Mouse (Mus musculus): ENCODE measurements at regions not wholly inside any gene's neighbourhood (a gene's known extent, or its start where the extent isn't known, plus 50 kb on each side); places are given as distances from the start of the nearest gene placed in this dataset.

GRCm38 (mm10) chr11:63211501-63211900 is 82.7 kb downstream of the Pmp22 start:
- no peak overlapping the region for H3K4me2 ChIP-seq (replicated peaks; ENCODE audit: low read depth, low read length)
- ATAC-seq: no peak
- no peaks in the 10 kb centered on the region for H3K9me3 ChIP-seq (ENCODE audit: low read length)
- H3K4me1 ChIP-seq (ENCODE audit: insufficient read depth, low read depth, low read length): no peaks in the 10 kb centered on the region
- no peak for TF ChIP-seq CTCF (IDR thresholded peaks at IDR 0.05)
- peak; percentile 64 for TF ChIP-seq EP300 (IDR thresholded peaks at IDR 0.05)
- H3K4me3 ChIP-seq (ENCODE audit: low read depth, low read length): no peak overlapping the region
- H3K36me3 ChIP-seq (ENCODE audit: insufficient read depth, low read length): no peaks in the 10 kb centered on the region
- no peaks in the 10 kb centered on the region for H3K27me3 ChIP-seq (replicated peaks; ENCODE audit: insufficient read depth, low read length)
- no peak overlapping the region for H3K27ac ChIP-seq (ENCODE audit: low read length)
- no peak overlapping the region for H3K9ac ChIP-seq (replicated peaks; ENCODE audit: low read depth)
- WGBS: 69% methylated on average over 4 of the region's 4 CpGs
- no peak for DNase-seq (ENCODE audit: low spot score)

- WGBS: 14% methylated on average over 6 of the region's 6 CpGs
- ATAC-seq: no peak
- H3K36me3 ChIP-seq (ENCODE audit: insufficient read depth, low read length): no peaks in the 10 kb centered on the region
Measured at GRCm38 (mm10) chr11:63213043-63213442, 84.3 kb downstream of the Pmp22 start.

GRCm38 (mm10) chr11:63213901-63214425 is 85.2 kb downstream of the Pmp22 start:
- Histone ChIP-seq H3K36me3 (ENCODE audit: insufficient read depth, low read length) (no peaks in the 10 kb centered on the region), H3K27ac (ENCODE audit: low read length) (no peak overlapping the region), H3K9me3 (ENCODE audit: low read length) (no peaks in the 10 kb centered on the region), H3K9ac (replicated peaks; ENCODE audit: low read depth) (no peak overlapping the region), H3K27me3 (replicated peaks; ENCODE audit: insufficient read depth, low read length) (no peaks in the 10 kb centered on the region), H3K4me2 (replicated peaks; ENCODE audit: low read depth, low read length) (no peak overlapping the region), H3K4me3 (ENCODE audit: low read depth, low read length) (no peak overlapping the region), H3K4me1 (ENCODE audit: insufficient read depth, low read depth, low read length) (no peaks in the 10 kb centered on the region)
- WGBS: 58% methylated on average over 19 of the region's 19 CpGs
- DNase-seq (ENCODE audit: low spot score) (no peak), ATAC-seq (no peak)
- TF ChIP-seq EP300 (IDR thresholded peaks at IDR 0.05) (no peak), CTCF (IDR thresholded peaks at IDR 0.05) (no peak)

More at GRCm38 (mm10) chr11:63213043-63213442, 84.3 kb downstream of the Pmp22 start:
- H3K27ac ChIP-seq (ENCODE audit: low read length): no peak overlapping the region
- H3K27me3 ChIP-seq (replicated peaks; ENCODE audit: insufficient read depth, low read length): no peaks in the 10 kb centered on the region
- H3K4me2 ChIP-seq (replicated peaks; ENCODE audit: low read depth, low read length): no peak overlapping the region
- H3K4me1 ChIP-seq (ENCODE audit: insufficient read depth, low read depth, low read length): no peaks in the 10 kb centered on the region
- no peak overlapping the region for H3K9ac ChIP-seq (replicated peaks; ENCODE audit: low read depth)
- no peak overlapping the region for H3K4me3 ChIP-seq (ENCODE audit: low read depth, low read length)
- H3K9me3 ChIP-seq (ENCODE audit: low read length): no peaks in the 10 kb centered on the region
- peak; percentile 63 for DNase-seq (ENCODE audit: low spot score)
- TF ChIP-seq CTCF (IDR thresholded peaks at IDR 0.05) (peak; percentile 94), EP300 (IDR thresholded peaks at IDR 0.05) (no peak)

DNA sequence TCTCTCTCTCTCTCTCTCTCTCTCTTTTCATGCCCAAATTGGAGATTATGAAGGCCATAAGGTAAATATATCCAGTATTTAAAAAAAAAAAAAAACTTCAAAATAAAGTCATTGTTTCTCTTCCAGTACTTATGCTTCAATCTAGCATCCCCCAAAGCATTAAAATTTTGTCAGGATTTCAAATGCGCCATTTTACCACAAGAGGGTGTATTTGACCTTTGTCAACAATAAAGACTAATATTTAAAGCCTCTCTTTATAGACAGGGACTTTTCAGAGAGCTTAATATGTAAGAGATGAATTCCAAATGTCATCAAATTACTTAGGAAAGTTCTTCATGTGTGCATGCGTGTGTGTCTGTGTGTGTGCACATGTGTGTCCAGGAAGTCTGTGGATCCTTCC is 87.2 kb downstream of the Pmp22 start:
- no peak overlapping the region for H3K27ac ChIP-seq (ENCODE audit: low read length)
- no peaks in the 10 kb centered on the region for H3K36me3 ChIP-seq (ENCODE audit: insufficient read depth, low read length)
- WGBS: 79% methylated on average over 2 of the region's 2 CpGs
- DNase-seq (ENCODE audit: low spot score): no peak
- no peaks in the 10 kb centered on the region for H3K4me1 ChIP-seq (ENCODE audit: insufficient read depth, low read depth, low read length)
- H3K27me3 ChIP-seq (replicated peaks; ENCODE audit: insufficient read depth, low read length): no peaks in the 10 kb centered on the region
- no peak overlapping the region for H3K9ac ChIP-seq (replicated peaks; ENCODE audit: low read depth)
- TF ChIP-seq CTCF (IDR thresholded peaks at IDR 0.05) (no peak), EP300 (IDR thresholded peaks at IDR 0.05) (no peak)
- no peaks in the 10 kb centered on the region for H3K9me3 ChIP-seq (ENCODE audit: low read length)
- H3K4me3 ChIP-seq (ENCODE audit: low read depth, low read length): no peak overlapping the region
- no peak for ATAC-seq
- H3K4me2 ChIP-seq (replicated peaks; ENCODE audit: low read depth, low read length): no peak overlapping the region

- no peaks in the 10 kb centered on the region for H3K27me3 ChIP-seq (replicated peaks; ENCODE audit: insufficient read depth, low read length)
- 68% methylated on average over 3 of the region's 3 CpGs for WGBS
- no peaks in the 10 kb centered on the region for H3K36me3 ChIP-seq (ENCODE audit: insufficient read depth, low read length)
- H3K4me2 ChIP-seq (replicated peaks; ENCODE audit: low read depth, low read length): no peak overlapping the region
- no peaks in the 10 kb centered on the region for H3K4me1 ChIP-seq (ENCODE audit: insufficient read depth, low read depth, low read length)
- no peak overlapping the region for H3K27ac ChIP-seq (ENCODE audit: low read length)
- no peak for DNase-seq (ENCODE audit: low spot score)
- H3K9me3 ChIP-seq (ENCODE audit: low read length): no peaks in the 10 kb centered on the region
- no peak overlapping the region for H3K4me3 ChIP-seq (ENCODE audit: low read depth, low read length)
- no peak for ATAC-seq
- TF ChIP-seq EP300 (IDR thresholded peaks at IDR 0.05) (no peak), CTCF (IDR thresholded peaks at IDR 0.05) (peak; percentile 50)
- H3K9ac ChIP-seq (replicated peaks; ENCODE audit: low read depth): no peak overlapping the region
Measured at GRCm38 (mm10) chr11:63217049-63217448, 88.3 kb downstream of the Pmp22 start.

GRCm38 (mm10) chr11:63226471-63226870 is 97.7 kb downstream of the Pmp22 start:
- H3K27ac ChIP-seq (ENCODE audit: low read length): no peak overlapping the region
- H3K4me3 ChIP-seq (ENCODE audit: low read depth, low read length): no peak overlapping the region
- H3K27me3 ChIP-seq (replicated peaks; ENCODE audit: insufficient read depth, low read length): no peaks in the 10 kb centered on the region
- no peak for TF ChIP-seq EP300 (IDR thresholded peaks at IDR 0.05)
- TF ChIP-seq CTCF (IDR thresholded peaks at IDR 0.05): no peak
- no peak overlapping the region for H3K9ac ChIP-seq (replicated peaks; ENCODE audit: low read depth)
- ATAC-seq (no peak), DNase-seq (ENCODE audit: low spot score) (no peak)
- H3K4me1 ChIP-seq (ENCODE audit: insufficient read depth, low read depth, low read length): no peaks in the 10 kb centered on the region
- H3K36me3 ChIP-seq (ENCODE audit: insufficient read depth, low read length): no peaks in the 10 kb centered on the region
- no peak overlapping the region for H3K4me2 ChIP-seq (replicated peaks; ENCODE audit: low read depth, low read length)
- no peaks in the 10 kb centered on the region for H3K9me3 ChIP-seq (ENCODE audit: low read length)
- 93% methylated on average over 3 of the region's 3 CpGs for WGBS

DNA sequence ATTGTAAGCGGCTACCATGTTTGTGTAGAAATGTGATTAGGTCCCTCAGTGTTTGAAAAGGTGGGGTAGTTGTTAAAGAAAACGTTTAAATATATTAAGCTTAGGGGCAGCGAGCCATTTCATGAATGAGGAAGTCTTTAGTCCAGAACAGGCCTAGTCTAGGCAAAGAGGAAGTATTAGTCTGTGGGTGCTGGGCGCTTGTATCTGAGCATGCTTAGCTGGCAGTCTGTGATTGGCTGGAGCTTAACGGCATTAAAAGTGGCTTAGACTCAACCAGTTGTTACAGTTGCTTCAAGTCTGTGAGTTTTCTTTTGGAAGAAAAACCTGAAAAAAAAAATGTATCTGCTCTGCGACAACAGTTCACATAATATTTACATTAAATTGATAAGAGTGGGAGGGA is 102.0 kb downstream of the Pmp22 start:
- Histone ChIP-seq H3K27me3 (replicated peaks; ENCODE audit: insufficient read depth, low read length) (no peaks in the 10 kb centered on the region), H3K4me3 (ENCODE audit: low read depth, low read length) (no peak overlapping the region), H3K4me2 (replicated peaks; ENCODE audit: low read depth, low read length) (no peak overlapping the region), H3K4me1 (ENCODE audit: insufficient read depth, low read depth, low read length) (no peaks in the 10 kb centered on the region), H3K9me3 (ENCODE audit: low read length) (no peaks in the 10 kb centered on the region), H3K27ac (ENCODE audit: low read length) (no peak overlapping the region), H3K36me3 (ENCODE audit: insufficient read depth, low read length) (no peaks in the 10 kb centered on the region), H3K9ac (replicated peaks; ENCODE audit: low read depth) (no peak overlapping the region)
- 64% methylated on average over 6 of the region's 6 CpGs for WGBS
- DNase-seq (ENCODE audit: low spot score): no peak
- TF ChIP-seq EP300 (IDR thresholded peaks at IDR 0.05): no peak
- TF ChIP-seq CTCF (IDR thresholded peaks at IDR 0.05): no peak
- no peak for ATAC-seq
